Mouse (Mus musculus) gastrocnemius, adult 8-10 months (tissue): ENCODE results near the gene Olfr498. TPM values are rescaled to one million over a fixed set of nuclear protein-coding genes. Genes with fewer than 3 reads are reported as not detected.

Source experiments
- DNase-seq, 2 experiments: peaks; one replicate each; pipeline ENCODE4 v3.0.0; 2022; ENCODE audit warnings: low spot score in 2 of 2
- total RNA-seq, 4 experiments: library from RNA; stranded (reverse); gene quantifications; 2 replicates each; pipeline ENCODE4 v1.2.4; 2022

Olfr498 gene
- total RNA-seq: not detected

DNA sequence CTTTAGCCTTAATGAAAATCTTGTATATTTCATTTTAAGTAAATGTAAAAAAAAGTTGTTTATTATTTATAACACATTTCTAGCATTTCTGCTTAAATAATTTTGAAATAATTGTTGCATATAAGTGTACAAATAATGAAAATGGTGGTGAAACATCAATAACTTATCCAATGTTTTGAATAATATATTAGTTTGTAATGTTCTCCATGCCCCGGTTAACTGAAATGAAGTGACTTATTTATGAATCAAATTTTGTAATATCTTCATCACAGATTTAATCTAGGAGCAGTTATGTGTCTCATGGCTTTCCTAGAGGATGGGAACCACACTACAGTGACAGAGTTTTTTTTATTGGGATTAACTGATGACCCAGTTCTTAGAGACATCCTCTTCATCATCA lies at the start of gene Olfr498:
TSS of gene Olfr498 (plus strand) at position 301 of the 400 bp plus-strand sequence.
- no peak for DNase-seq

GRCm38 (mm10) chr7:108420121-108420520 lies 45.0 kb upstream of the Olfr498 start, which contains the start of gene Olfr497:
Olfr497 (plus strand) TSS chr7:108420421.
- no peak for DNase-seq

Other genes starting within 250 kb of the Olfr498 start
- not detected for gene Olfr488, start 207.0 kb upstream of the Olfr498 start, total RNA-seq
- not detected for gene Olfr490, start 176.4 kb upstream of the Olfr498 start, total RNA-seq
- not detected for gene Olfr491, start 151.9 kb upstream of the Olfr498 start, total RNA-seq
- gene Olfr492, start 141.7 kb upstream of the Olfr498 start, total RNA-seq: not detected
- gene Olfr493, start 118.3 kb upstream of the Olfr498 start, total RNA-seq: not detected
- gene Olfr494, start 100.0 kb upstream of the Olfr498 start, total RNA-seq: not detected
- not detected for gene Olfr495, start 72.2 kb upstream of the Olfr498 start, total RNA-seq
- not detected for gene Olfr497, start 44.9 kb upstream of the Olfr498 start, total RNA-seq
- not detected for gene Olfr502, start 59.7 kb downstream of the Olfr498 start, total RNA-seq
- gene Olfr503, start 79.2 kb downstream of the Olfr498 start, total RNA-seq: not detected
- not detected for gene Olfr504, start 100.5 kb downstream of the Olfr498 start, total RNA-seq
- gene Olfr506, start 145.5 kb downstream of the Olfr498 start, total RNA-seq: not detected
- gene Olfr507, start 156.5 kb downstream of the Olfr498 start, total RNA-seq: not detected
- gene Olfr508, start 164.7 kb downstream of the Olfr498 start, total RNA-seq: not detected
- gene Olfr509, start 186.6 kb downstream of the Olfr498 start, total RNA-seq: not detected
- not detected for gene Olfr510, start 201.1 kb downstream of the Olfr498 start, total RNA-seq
- gene Olfr512, start 248.0 kb downstream of the Olfr498 start, total RNA-seq: not detected